Mouse (Mus musculus): ENCODE measurements around the gene Fgfr2. TPM values are rescaled to one million over a fixed set of nuclear protein-coding genes. Genes with fewer than 3 reads are reported as not detected.

Fgfr2 gene
- polyA plus RNA-seq, 1 experiment from 2014 or later: 110 TPM

GRCm38 (mm10) chr7:130800681-130801080 lies 2322.5 kb downstream of the Fgfr2 start:
- WGBS: 40% methylated on average over 4 of the region's 4 CpGs
- no peaks in the 10 kb centered on the region for H3K27me3 ChIP-seq (replicated peaks; ENCODE audit: insufficient read depth, low read length)
- TF ChIP-seq CTCF (IDR thresholded peaks at IDR 0.05) (no peak), EP300 (IDR thresholded peaks at IDR 0.05) (no peak)
- H3K9me3 ChIP-seq (ENCODE audit: low read length): no peaks in the 10 kb centered on the region
- no peaks in the 10 kb centered on the region for H3K36me3 ChIP-seq (ENCODE audit: insufficient read depth, low read length)
- H3K27ac ChIP-seq (ENCODE audit: low read length): no peak overlapping the region
- no peak overlapping the region for H3K4me3 ChIP-seq (ENCODE audit: low read depth, low read length)
- no peak overlapping the region for H3K4me2 ChIP-seq (replicated peaks; ENCODE audit: low read depth, low read length)
- H3K4me1 ChIP-seq (ENCODE audit: insufficient read depth, low read depth, low read length): no peaks in the 10 kb centered on the region
- DNase-seq (ENCODE audit: low spot score) (peak; percentile 23), ATAC-seq (no peak)
- H3K9ac ChIP-seq (replicated peaks; ENCODE audit: low read depth): no peak overlapping the region

GRCm38 (mm10) chr7:130799418-130799817 lies 2323.7 kb downstream of the Fgfr2 start:
- no peaks in the 10 kb centered on the region for H3K36me3 ChIP-seq (ENCODE audit: insufficient read depth, low read length)

GRCm38 (mm10) chr7:130797524-130797923 lies 2325.6 kb downstream of the Fgfr2 start:
- Histone ChIP-seq H3K9me3 (ENCODE audit: low read length) (no peaks in the 10 kb centered on the region), H3K36me3 (ENCODE audit: insufficient read depth, low read length) (no peaks in the 10 kb centered on the region), H3K4me3 (ENCODE audit: low read depth, low read length) (no peak overlapping the region), H3K4me1 (ENCODE audit: insufficient read depth, low read depth, low read length) (no peaks in the 10 kb centered on the region), H3K9ac (replicated peaks; ENCODE audit: low read depth) (no peak overlapping the region), H3K27ac (ENCODE audit: low read length) (no peak overlapping the region), H3K4me2 (replicated peaks; ENCODE audit: low read depth, low read length) (no peak overlapping the region), H3K27me3 (replicated peaks; ENCODE audit: insufficient read depth, low read length) (no peaks in the 10 kb centered on the region)
- no peak for ATAC-seq
- no peak for TF ChIP-seq CTCF (IDR thresholded peaks at IDR 0.05)
- TF ChIP-seq EP300 (IDR thresholded peaks at IDR 0.05): no peak
- 83% methylated on average over 6 of the region's 6 CpGs for WGBS
- no peak for DNase-seq (ENCODE audit: low spot score)

More at GRCm38 (mm10) chr7:130799418-130799817, 2323.7 kb downstream of the Fgfr2 start:
- no peak overlapping the region for H3K4me3 ChIP-seq (ENCODE audit: low read depth, low read length)
- H3K9me3 ChIP-seq (ENCODE audit: low read length): no peaks in the 10 kb centered on the region
- DNase-seq (ENCODE audit: low spot score): no peak
- no peak overlapping the region for H3K4me2 ChIP-seq (replicated peaks; ENCODE audit: low read depth, low read length)
- TF ChIP-seq EP300 (IDR thresholded peaks at IDR 0.05) (no peak), CTCF (IDR thresholded peaks at IDR 0.05) (no peak)
- no peaks in the 10 kb centered on the region for H3K27me3 ChIP-seq (replicated peaks; ENCODE audit: insufficient read depth, low read length)
- H3K4me1 ChIP-seq (ENCODE audit: insufficient read depth, low read depth, low read length): no peaks in the 10 kb centered on the region
- 55% methylated on average over 10 of the region's 10 CpGs for WGBS
- no peak overlapping the region for H3K9ac ChIP-seq (replicated peaks; ENCODE audit: low read depth)
- no peak for ATAC-seq
- no peak overlapping the region for H3K27ac ChIP-seq (ENCODE audit: low read length)

GRCm38 (mm10) chr7:130796786-130797185 lies 2326.4 kb downstream of the Fgfr2 start:
- Histone ChIP-seq H3K36me3 (ENCODE audit: insufficient read depth, low read length) (no peaks in the 10 kb centered on the region), H3K4me2 (replicated peaks; ENCODE audit: low read depth, low read length) (no peak overlapping the region), H3K4me3 (ENCODE audit: low read depth, low read length) (no peak overlapping the region), H3K27ac (ENCODE audit: low read length) (no peak overlapping the region), H3K27me3 (replicated peaks; ENCODE audit: insufficient read depth, low read length) (no peaks in the 10 kb centered on the region), H3K9me3 (ENCODE audit: low read length) (no peaks in the 10 kb centered on the region), H3K4me1 (ENCODE audit: insufficient read depth, low read depth, low read length) (no peaks in the 10 kb centered on the region), H3K9ac (replicated peaks; ENCODE audit: low read depth) (no peak overlapping the region)
- ATAC-seq (no peak), DNase-seq (ENCODE audit: low spot score) (no peak)
- WGBS: 71% methylated on average over 8 of the region's 8 CpGs
- TF ChIP-seq CTCF (IDR thresholded peaks at IDR 0.05) (peak; percentile 54), EP300 (IDR thresholded peaks at IDR 0.05) (no peak)

- ATAC-seq: no peak
- no peak overlapping the region for H3K4me2 ChIP-seq (replicated peaks; ENCODE audit: low read depth, low read length)
- TF ChIP-seq CTCF (IDR thresholded peaks at IDR 0.05): no peak
- DNase-seq (ENCODE audit: low spot score): no peak
- H3K36me3 ChIP-seq (ENCODE audit: insufficient read depth, low read length): no peaks in the 10 kb centered on the region
- H3K4me1 ChIP-seq (ENCODE audit: insufficient read depth, low read depth, low read length): no peaks in the 10 kb centered on the region
- H3K27ac ChIP-seq (ENCODE audit: low read length): no peak overlapping the region
- H3K4me3 ChIP-seq (ENCODE audit: low read depth, low read length): no peak overlapping the region
- 74% methylated on average over 9 of the region's 9 CpGs for WGBS
- no peaks in the 10 kb centered on the region for H3K27me3 ChIP-seq (replicated peaks; ENCODE audit: insufficient read depth, low read length)
- no peaks in the 10 kb centered on the region for H3K9me3 ChIP-seq (ENCODE audit: low read length)
- H3K9ac ChIP-seq (replicated peaks; ENCODE audit: low read depth): no peak overlapping the region
These were observed 2329.5 kb downstream of the Fgfr2 start for GRCm38 (mm10) chr7:130793671-130794070.

- 84% methylated on average over 6 of the region's 7 CpGs for WGBS
These were observed 2333.7 kb downstream of the Fgfr2 start for GRCm38 (mm10) chr7:130789456-130789855.

GRCm38 (mm10) chr7:130788950-130789349 lies 2334.2 kb downstream of the Fgfr2 start:
- H3K27ac ChIP-seq (ENCODE audit: low read length): no peak overlapping the region
- H3K4me3 ChIP-seq (ENCODE audit: low read depth, low read length): no peak overlapping the region
- H3K9me3 ChIP-seq (ENCODE audit: low read length): no peaks in the 10 kb centered on the region
- no peak overlapping the region for H3K9ac ChIP-seq (replicated peaks; ENCODE audit: low read depth)
- no peaks in the 10 kb centered on the region for H3K36me3 ChIP-seq (ENCODE audit: insufficient read depth, low read length)
- DNase-seq (ENCODE audit: low spot score): no peak
- no peaks in the 10 kb centered on the region for H3K4me1 ChIP-seq (ENCODE audit: insufficient read depth, low read depth, low read length)
- H3K27me3 ChIP-seq (replicated peaks; ENCODE audit: insufficient read depth, low read length): no peaks in the 10 kb centered on the region
- ATAC-seq: no peak
- TF ChIP-seq CTCF (IDR thresholded peaks at IDR 0.05) (no peak), EP300 (IDR thresholded peaks at IDR 0.05) (no peak)
- 92% methylated on average over 3 of the region's 3 CpGs for WGBS
- H3K4me2 ChIP-seq (replicated peaks; ENCODE audit: low read depth, low read length): no peak overlapping the region

More at GRCm38 (mm10) chr7:130789456-130789855, 2333.7 kb downstream of the Fgfr2 start:
- no peak overlapping the region for H3K4me2 ChIP-seq (replicated peaks; ENCODE audit: low read depth, low read length)
- ATAC-seq: no peak
- H3K27me3 ChIP-seq (replicated peaks; ENCODE audit: insufficient read depth, low read length): no peaks in the 10 kb centered on the region
- H3K27ac ChIP-seq (ENCODE audit: low read length): no peak overlapping the region
- TF ChIP-seq CTCF (IDR thresholded peaks at IDR 0.05) (no peak), EP300 (IDR thresholded peaks at IDR 0.05) (no peak)
- no peak overlapping the region for H3K4me3 ChIP-seq (ENCODE audit: low read depth, low read length)
- no peaks in the 10 kb centered on the region for H3K9me3 ChIP-seq (ENCODE audit: low read length)
- H3K9ac ChIP-seq (replicated peaks; ENCODE audit: low read depth): no peak overlapping the region
- no peaks in the 10 kb centered on the region for H3K4me1 ChIP-seq (ENCODE audit: insufficient read depth, low read depth, low read length)
- DNase-seq (ENCODE audit: low spot score): no peak
- no peaks in the 10 kb centered on the region for H3K36me3 ChIP-seq (ENCODE audit: insufficient read depth, low read length)
